Mouse (Mus musculus): ENCODE measurements around the gene Mpzl3. TPM values are rescaled to one million over a fixed set of nuclear protein-coding genes. Genes with fewer than 3 reads are reported as not detected.

Gene Mpzl3
- polyA plus RNA-seq (2014; fragmentation: Illumina TruSeq; extraction: RNeasy Lipid Tissue Mini Kit (QIAGEN cat#74804); ENCODE audit: low read depth, low replicate concordance) = 9.4 TPM

DNA sequence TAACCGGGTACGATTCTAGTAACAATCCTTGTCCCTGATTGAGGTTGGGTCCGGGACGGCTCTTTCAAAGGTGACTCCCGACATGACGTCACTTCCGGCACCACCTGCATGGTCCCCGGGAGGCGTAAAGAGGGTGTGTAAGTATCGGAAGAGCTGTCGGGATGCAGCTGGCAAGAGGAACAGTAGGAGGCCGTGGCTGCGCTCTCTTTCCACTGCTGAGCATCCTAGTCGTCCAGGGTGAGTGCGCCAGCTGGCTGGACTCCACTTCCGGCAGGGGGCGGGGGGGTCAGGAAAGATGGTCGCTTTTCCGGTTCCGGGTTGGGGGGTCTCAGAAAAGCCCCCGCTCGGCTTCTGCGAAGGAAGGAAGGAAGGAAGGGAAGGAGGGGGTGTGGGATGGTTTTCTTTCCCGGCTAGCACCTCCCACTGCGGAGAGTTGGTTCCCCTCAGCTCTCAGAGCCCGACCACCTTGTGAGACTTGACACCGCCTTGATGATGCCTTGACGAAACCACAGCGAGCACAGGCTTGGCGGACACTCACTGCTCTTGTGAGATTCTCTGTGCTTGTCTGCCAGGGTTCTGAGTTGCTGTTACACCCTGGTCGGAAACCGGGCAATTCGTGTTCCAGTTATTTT is at the start of gene Mpzl3:
Gene Mpzl3, plus strand, starts transcription at position 105 of the 632 bp plus-strand sequence.

DNA sequence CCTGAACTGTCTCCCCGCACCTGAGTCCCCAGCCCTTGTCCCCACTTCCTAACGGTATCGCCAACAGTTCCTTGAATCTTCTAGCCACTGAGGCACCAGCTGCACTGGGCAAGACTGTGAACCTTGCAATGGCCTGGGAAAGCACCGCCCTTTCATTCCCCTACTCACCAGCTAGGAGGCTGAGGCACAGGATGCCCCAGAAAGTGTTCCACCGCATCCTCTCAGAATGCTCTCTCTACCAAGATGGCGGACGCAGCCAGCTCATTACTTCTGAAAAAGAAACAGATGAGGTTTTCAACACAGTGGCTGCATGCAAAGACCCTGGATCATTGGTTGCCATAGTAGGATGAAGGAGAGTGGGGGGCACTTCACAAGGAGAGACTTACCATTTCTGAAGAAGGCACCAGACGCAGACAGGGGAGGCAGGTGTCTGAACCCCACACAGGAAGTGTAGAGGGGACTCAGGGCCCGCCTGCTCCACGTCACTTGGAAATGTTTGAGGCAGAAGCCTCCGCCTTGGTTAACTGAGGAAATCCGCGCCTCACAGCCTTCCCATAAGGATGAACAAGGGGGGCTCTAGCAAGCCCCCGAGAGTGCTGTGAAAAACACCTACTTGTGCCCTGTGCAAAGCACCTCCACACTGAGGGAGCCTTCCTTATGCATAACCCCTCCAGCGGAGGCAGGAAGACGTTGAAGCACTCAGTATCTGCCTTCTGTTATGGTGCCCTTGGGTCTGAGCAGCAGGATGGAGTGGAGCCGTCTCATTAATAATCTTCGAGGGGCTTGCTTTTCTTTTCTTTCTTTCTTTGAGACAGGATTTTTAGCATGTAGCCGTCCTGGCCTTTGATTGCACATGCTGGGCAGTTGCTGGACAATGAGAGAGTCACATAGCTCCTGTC is 45.6 kb upstream of the Mpzl3 start, which contains the start of gene Cd3e:
Gene Cd3e, minus strand, starts transcription at position 448 of the 899 bp plus-strand sequence.

DNA sequence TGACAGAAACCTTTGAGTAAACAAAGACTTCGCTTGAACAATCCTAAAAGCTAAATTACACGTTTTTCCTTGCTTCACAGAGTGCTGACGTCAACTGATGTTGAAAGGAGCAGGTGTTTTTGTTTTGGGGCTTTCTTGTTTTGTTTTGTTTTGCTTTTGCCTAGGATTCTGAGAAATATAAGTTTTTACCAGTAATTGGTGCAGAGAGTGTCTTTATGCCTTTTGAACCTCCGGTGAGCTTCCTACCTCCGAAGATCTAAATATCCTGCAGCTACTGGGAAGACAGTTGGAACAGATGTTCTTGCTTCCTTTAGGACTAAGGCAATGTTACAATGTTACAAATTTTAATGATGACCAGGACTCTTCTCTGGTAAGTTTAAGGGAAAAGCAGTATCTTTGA is 15.5 kb upstream of the Mpzl3 start, which contains the start of gene Mpzl2:
Gene Mpzl2, plus strand, starts transcription at position 301 of the 400 bp plus-strand sequence.

DNA sequence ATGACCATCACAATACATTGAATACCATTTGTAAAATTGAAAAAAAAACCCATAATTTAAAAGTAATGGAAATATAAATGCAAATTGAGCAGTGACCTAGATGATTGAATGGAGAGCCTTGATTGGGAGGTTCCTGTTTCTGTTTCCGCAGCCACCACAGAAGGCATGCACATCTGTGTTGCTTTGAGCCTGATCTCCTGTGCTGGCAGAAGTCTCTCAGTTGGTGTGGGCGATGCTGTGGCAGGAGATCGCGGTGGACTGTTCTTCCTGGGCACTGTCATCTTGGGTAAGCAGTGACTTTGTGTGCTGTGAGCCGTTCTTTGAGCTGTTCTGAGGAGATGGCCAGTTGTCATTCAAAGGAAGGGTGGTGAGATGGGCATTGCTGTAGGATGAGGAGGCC is 24.0 kb downstream of the Mpzl3 start, which contains the start of gene Jaml:
Gene Jaml, plus strand, starts transcription at position 173 of the 400 bp plus-strand sequence.

DNA sequence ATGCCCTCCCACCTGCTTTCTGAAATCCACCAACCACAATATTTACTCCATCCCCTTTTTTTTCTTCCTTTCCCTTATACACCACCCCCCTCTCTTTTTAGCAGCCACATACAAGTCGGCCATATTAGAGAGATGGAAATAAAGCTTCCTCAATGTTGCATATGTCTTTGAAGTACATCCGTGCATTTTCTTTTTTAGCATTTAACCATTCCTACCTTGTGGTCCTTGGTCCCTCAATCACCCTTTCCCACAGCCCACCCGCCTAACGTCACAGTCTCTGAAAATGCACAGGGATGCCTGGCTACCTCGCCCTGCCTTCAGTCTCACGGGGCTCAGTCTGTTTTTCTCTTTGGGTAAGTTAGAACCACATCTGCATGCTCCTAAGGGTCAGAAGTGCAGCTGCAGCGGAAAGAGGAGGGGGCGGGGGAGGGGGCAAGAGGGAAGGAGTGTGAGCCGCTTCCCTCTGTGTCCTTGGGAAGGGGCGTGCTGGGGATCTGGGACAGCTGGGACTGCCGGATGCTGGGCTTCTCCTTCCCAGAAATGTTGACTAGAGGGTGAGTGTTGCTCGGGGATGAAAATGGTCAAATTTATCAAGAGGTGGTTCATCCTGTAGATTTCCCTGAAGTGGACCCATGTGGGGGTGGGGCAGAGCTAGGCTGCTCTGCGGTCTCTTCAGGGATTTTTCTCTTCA is 62.9 kb downstream of the Mpzl3 start, which contains the start of gene Scn2b:
Gene Scn2b, plus strand, starts transcription at position 42 of the 691 bp plus-strand sequence.

Other genes starting within 250 kb of the Mpzl3 start
- gene Kmt2a, start 173.9 kb upstream of the Mpzl3 start, polyA plus RNA-seq (2014; fragmentation: Illumina TruSeq; extraction: RNeasy Lipid Tissue Mini Kit (QIAGEN cat#74804); ENCODE audit: low read depth, low replicate concordance) = 3.3 TPM
- 492 TPM for gene Atp5l, start 134.4 kb upstream of the Mpzl3 start, polyA plus RNA-seq (2014; fragmentation: Illumina TruSeq; extraction: RNeasy Lipid Tissue Mini Kit (QIAGEN cat#74804); ENCODE audit: low read depth, low replicate concordance)
- 56.6 TPM for gene Ube4a, start 89.6 kb upstream of the Mpzl3 start, polyA plus RNA-seq (2014; fragmentation: Illumina TruSeq; extraction: RNeasy Lipid Tissue Mini Kit (QIAGEN cat#74804); ENCODE audit: low read depth, low replicate concordance)
- gene Cd3g, start 74.8 kb upstream of the Mpzl3 start, polyA plus RNA-seq (2014; fragmentation: Illumina TruSeq; extraction: RNeasy Lipid Tissue Mini Kit (QIAGEN cat#74804); ENCODE audit: low read depth, low replicate concordance) = 1.4 TPM
- 0.24 TPM for gene Cd3d, start 73.4 kb upstream of the Mpzl3 start, polyA plus RNA-seq (2014; fragmentation: Illumina TruSeq; extraction: RNeasy Lipid Tissue Mini Kit (QIAGEN cat#74804); ENCODE audit: low read depth, low replicate concordance)
- gene Cd3e, start 45.6 kb upstream of the Mpzl3 start, polyA plus RNA-seq (2014; fragmentation: Illumina TruSeq; extraction: RNeasy Lipid Tissue Mini Kit (QIAGEN cat#74804); ENCODE audit: low read depth, low replicate concordance) = 0.58 TPM
- 49.4 TPM for gene Mpzl2, start 15.4 kb upstream of the Mpzl3 start, polyA plus RNA-seq (2014; fragmentation: Illumina TruSeq; extraction: RNeasy Lipid Tissue Mini Kit (QIAGEN cat#74804); ENCODE audit: low read depth, low replicate concordance)
- gene Jaml, start 24.0 kb downstream of the Mpzl3 start, polyA plus RNA-seq (2014; fragmentation: Illumina TruSeq; extraction: RNeasy Lipid Tissue Mini Kit (QIAGEN cat#74804); ENCODE audit: low read depth, low replicate concordance) = 2.9 TPM
- not detected for gene Scn2b, start 62.6 kb downstream of the Mpzl3 start, polyA plus RNA-seq (2014; fragmentation: Illumina TruSeq; extraction: RNeasy Lipid Tissue Mini Kit (QIAGEN cat#74804); ENCODE audit: low read depth, low replicate concordance)
- 0.11 TPM for gene Scn4b, start 83.2 kb downstream of the Mpzl3 start, polyA plus RNA-seq (2014; fragmentation: Illumina TruSeq; extraction: RNeasy Lipid Tissue Mini Kit (QIAGEN cat#74804); ENCODE audit: low read depth, low replicate concordance)
- gene BC049352, start 126.8 kb downstream of the Mpzl3 start, polyA plus RNA-seq (2014; fragmentation: Illumina TruSeq; extraction: RNeasy Lipid Tissue Mini Kit (QIAGEN cat#74804); ENCODE audit: low read depth, low replicate concordance) = not detected
- gene Tmprss4, start 148.9 kb downstream of the Mpzl3 start, polyA plus RNA-seq (2014; fragmentation: Illumina TruSeq; extraction: RNeasy Lipid Tissue Mini Kit (QIAGEN cat#74804); ENCODE audit: low read depth, low replicate concordance) = not detected
- 0.69 TPM for gene Il10ra, start 214.0 kb downstream of the Mpzl3 start, polyA plus RNA-seq (2014; fragmentation: Illumina TruSeq; extraction: RNeasy Lipid Tissue Mini Kit (QIAGEN cat#74804); ENCODE audit: low read depth, low replicate concordance)